Mouse (Mus musculus) lung, embryonic 14.5 days (tissue): ENCODE measurements around the gene 4931406P16Rik. TPM values are rescaled to one million over a fixed set of nuclear protein-coding genes. Genes with fewer than 3 reads are reported as not detected.

Source experiments
- ATAC-seq: fragments of 200-750 bp; cut with Nextera tagmentation; 2 replicates; pipeline ENCODE4 v1.8.0; 2017; ENCODE audit warnings: mild to moderate bottlenecking, moderate TSS enrichment, moderate library complexity; ENCODE audit not compliant: insufficient read depth
- DNase-seq: peaks from one replicate; pipeline ENCODE4 v3.0.0-alpha.2; 2015
- H3K27ac ChIP-seq: fragments of 300-500 bp; sonication (generic); 2 replicates; pipeline ENCODE4 v1.5.1; 2014; ENCODE audit warnings: low read depth, mild to moderate bottlenecking, moderate library complexity
- H3K27me3 ChIP-seq: fragments of 300-500 bp; sonication (generic); 2 replicates; pipeline ENCODE4 v1.6.1; 2014; ENCODE audit warnings: low read length, control low read depth; ENCODE audit not compliant: insufficient read depth
- H3K36me3 ChIP-seq: fragments of 300-500 bp; sonication (generic); 2 replicates; pipeline ENCODE4 v1.6.1; 2014; ENCODE audit warnings: control low read depth; ENCODE audit not compliant: insufficient read depth
- H3K4me1 ChIP-seq: fragments of 300-500 bp; sonication (generic); 2 replicates; pipeline ENCODE4 v1.6.1; 2014; ENCODE audit warnings: antibody characterized with exemption, control low read depth; ENCODE audit not compliant: insufficient read depth
- H3K4me2 ChIP-seq: fragments of 300-500 bp; sonication (generic); 2 replicates; pipeline ENCODE4 v1.6.1; 2014; ENCODE audit warnings: mild to moderate bottlenecking
- H3K4me3 ChIP-seq: fragments of 300-500 bp; sonication (generic); 2 replicates; pipeline ENCODE4 v1.5.1; 2014; ENCODE audit warnings: low read depth, low read length
- H3K9ac ChIP-seq: fragments of 300-500 bp; sonication (generic); 2 replicates; pipeline ENCODE4 v1.6.1; 2014
- H3K9me3 ChIP-seq: fragments of 300-500 bp; sonication (generic); 2 replicates; pipeline ENCODE4 v1.6.1; 2016; ENCODE audit warnings: low read depth, low read length, control low read depth
- CTCF ChIP-seq: IDR thresholded peaks from 2 replicates; pipeline ENCODE4 v1.5.1; 2016; ENCODE audit warnings: antibody characterized with exemption, low read depth
- WGBS: fragments of 180-500 bp; shearing (Covaris S2); extraction: QIAGEN DNeasy Blood & Tissue Kit; methylation state at CpG from one replicate; pipeline ENCODE4 v1.1.7; 2014; 5-methylcytosine and 5-hydroxymethylcytosine counted together
- polyA plus RNA-seq: library from polyadenylated mRNA; unstranded; fragments of >200 nt; fragmentation: Nextera tagmentation; extraction: Ambion mirVana; gene quantifications from 2 replicates; pipeline ENCODE4 v1.2.1, GENCODE M21; 2014

4931406P16Rik gene
- 54.7 and 59.2 TPM in 2 replicates for polyA plus RNA-seq

DNA sequence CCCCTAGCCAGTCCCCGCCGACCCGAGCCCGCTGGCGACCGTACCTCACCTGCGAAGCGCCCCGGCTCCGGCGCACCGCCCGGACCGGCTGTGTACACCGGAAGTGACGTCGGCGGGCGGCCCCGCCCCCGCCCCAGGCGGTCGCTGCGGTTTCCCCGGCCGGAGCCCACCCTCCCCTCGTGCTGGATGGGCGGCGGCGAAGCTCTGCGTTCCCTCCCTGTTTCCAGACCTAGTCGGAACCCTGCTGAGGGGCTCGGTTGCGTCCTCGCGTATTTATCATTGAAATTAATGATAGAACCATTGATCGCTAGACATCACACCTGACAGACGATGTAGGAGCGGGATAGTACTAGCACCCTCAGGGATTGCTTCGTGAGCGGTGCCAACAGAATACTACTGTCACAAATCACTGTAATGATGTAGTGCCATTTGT is at the start of gene 4931406P16Rik:
TSS of gene 4931406P16Rik (minus strand) at position 109 of the 433 bp plus-strand sequence.
- DNase-seq (peak; percentile 92), ATAC-seq (peak; percentile 92)
- Histone ChIP-seq H3K4me2 (peak within 1 kb of the TSS; percentile 81), H3K27me3 (no peaks in the 10 kb centered on the region), H3K4me1 (peaks cover 7% of the 10 kb centered on the region; the same call in 1 of the 2 replicates), H3K4me3 (peak within 1 kb of the TSS; percentile 90), H3K9ac (peak within 1 kb of the TSS; percentile 94), H3K27ac (peak within 1 kb of the TSS; percentile 93), H3K9me3 (no peaks in the 10 kb centered on the region), H3K36me3 (no peaks in the 10 kb centered on the region)
- no peak for TF ChIP-seq CTCF
- 1% methylated on average over 41 of the region's 41 CpGs for WGBS

DNA sequence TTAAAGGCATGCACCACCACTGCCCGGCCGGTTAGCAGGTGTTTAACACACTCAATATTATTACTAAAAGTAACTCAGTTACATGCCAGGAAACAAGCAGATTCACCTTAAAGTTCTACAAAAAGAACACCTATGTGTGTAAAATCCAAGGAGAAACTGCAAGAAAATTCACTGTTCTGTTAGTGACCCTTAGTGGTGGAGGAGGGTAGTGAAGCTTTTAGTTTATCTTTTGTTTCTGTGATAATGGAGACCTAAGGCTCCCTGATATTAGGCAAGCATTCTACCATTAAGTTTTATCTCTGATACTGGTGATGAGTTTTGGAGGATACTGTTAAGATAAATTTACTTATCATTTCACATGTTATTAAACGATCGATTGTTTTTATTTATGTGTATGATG is 42.3 kb upstream of the 4931406P16Rik start:
- 91% methylated on average over 4 of the region's 4 CpGs for WGBS

DNA sequence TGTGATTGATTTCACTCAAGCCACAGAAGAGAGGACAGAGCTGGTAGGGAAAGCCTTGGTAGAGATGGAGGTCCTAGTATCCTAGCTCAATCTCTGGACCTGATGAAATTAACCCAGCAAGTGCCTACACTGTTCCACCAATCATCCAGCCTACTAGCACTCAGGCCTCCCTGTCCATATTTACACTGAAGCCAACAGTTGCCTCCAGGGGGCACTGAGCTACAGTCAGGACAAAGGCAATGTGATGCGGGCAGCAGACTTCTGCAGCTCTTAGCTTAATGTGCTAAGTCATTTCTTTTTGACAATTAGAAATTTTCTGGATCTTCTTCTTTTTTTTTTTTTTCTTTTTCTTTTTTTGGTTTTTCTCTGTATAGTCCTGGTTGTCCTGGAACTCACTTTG is 38.6 kb upstream of the 4931406P16Rik start:
- H3K36me3 ChIP-seq = peaks cover 98% of the 10 kb centered on the region
- WGBS = 92% methylated on average over 1 of the region's 1 CpGs
- no peaks in the 10 kb centered on the region for H3K27me3 ChIP-seq
- no peak overlapping the region for H3K9ac ChIP-seq
- ATAC-seq (no peak), DNase-seq (peak; percentile 55)
- no peak overlapping the region for H3K27ac ChIP-seq
- no peak overlapping the region for H3K4me3 ChIP-seq
- H3K9me3 ChIP-seq = no peaks in the 10 kb centered on the region
- no peak overlapping the region for H3K4me2 ChIP-seq
- H3K4me1 ChIP-seq = no peaks in the 10 kb centered on the region
- peak; percentile 44 for TF ChIP-seq CTCF

More for the DNA sequence above, 42.3 kb upstream of the 4931406P16Rik start:
- H3K4me3 ChIP-seq = no peak overlapping the region
- H3K4me2 ChIP-seq = no peak overlapping the region
- peak; percentile 57 for TF ChIP-seq CTCF
- no peaks in the 10 kb centered on the region for H3K9me3 ChIP-seq
- no peaks in the 10 kb centered on the region for H3K4me1 ChIP-seq
- peak; percentile 55 for DNase-seq
- H3K27me3 ChIP-seq = no peaks in the 10 kb centered on the region
- ATAC-seq = no peak
- no peak overlapping the region for H3K27ac ChIP-seq
- H3K9ac ChIP-seq = no peak overlapping the region
- H3K36me3 ChIP-seq = peaks cover 75% of the 10 kb centered on the region

- WGBS = 91% methylated on average over 5 of the region's 5 CpGs
- H3K4me2 ChIP-seq = no peak overlapping the region
- TF ChIP-seq CTCF = no peak
- no peak overlapping the region for H3K9ac ChIP-seq
- H3K27me3 ChIP-seq = no peaks in the 10 kb centered on the region
- H3K4me1 ChIP-seq = no peaks in the 10 kb centered on the region
- H3K9me3 ChIP-seq = no peaks in the 10 kb centered on the region
- no peak overlapping the region for H3K27ac ChIP-seq
- H3K36me3 ChIP-seq = peaks cover 99% of the 10 kb centered on the region
- DNase-seq (no peak), ATAC-seq (no peak)
- H3K4me3 ChIP-seq = no peak overlapping the region
Observed at GRCm38 (mm10) chr7:34350166-34350565, 36.8 kb upstream of the 4931406P16Rik start.

DNA sequence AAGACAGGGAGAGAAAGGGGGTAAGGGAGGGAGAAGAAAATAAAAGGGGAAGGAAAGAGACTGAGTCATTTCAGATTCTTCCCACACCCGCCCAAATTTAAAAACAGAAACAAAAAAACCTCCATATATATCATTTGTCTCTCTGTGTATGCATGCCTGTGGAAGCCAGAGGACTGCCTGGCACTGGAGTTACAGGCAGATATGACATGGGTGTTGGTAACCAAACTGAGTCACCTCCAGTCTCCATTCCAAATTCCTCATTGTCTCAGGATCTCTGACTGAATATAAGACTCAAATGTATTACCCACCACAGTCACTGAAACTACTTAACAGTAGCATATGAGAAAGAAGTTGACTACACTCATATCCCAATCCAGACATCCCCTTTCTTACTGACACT is 34.7 kb upstream of the 4931406P16Rik start:
- ATAC-seq (no peak), DNase-seq (no peak)
- Histone ChIP-seq H3K9me3 (no peaks in the 10 kb centered on the region), H3K27me3 (no peaks in the 10 kb centered on the region), H3K4me2 (no peak overlapping the region), H3K27ac (no peak overlapping the region), H3K36me3 (peaks cover 98% of the 10 kb centered on the region), H3K4me1 (no peaks in the 10 kb centered on the region), H3K4me3 (no peak overlapping the region), H3K9ac (no peak overlapping the region)
- WGBS = 82% methylated on average over 1 of the region's 1 CpGs
- TF ChIP-seq CTCF = no peak

DNA sequence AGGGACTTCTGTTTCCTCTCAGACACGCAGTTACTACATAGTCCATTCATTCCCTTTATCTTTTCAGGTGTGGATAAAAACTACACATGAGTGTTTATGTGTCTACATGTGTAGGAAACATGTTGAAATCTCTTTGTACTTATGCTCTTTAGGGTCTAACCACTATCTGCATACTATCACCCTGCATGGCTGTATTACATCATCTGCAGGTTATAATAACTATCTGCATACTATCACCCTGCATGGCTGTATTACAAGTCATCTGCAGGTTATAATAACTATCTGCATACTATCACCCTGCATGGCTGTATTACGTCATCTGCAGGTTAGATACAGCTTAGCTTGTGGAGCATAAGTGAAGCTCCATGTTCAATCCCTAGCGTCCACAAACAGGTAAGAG is 33.7 kb upstream of the 4931406P16Rik start:
- TF ChIP-seq CTCF = no peak
- H3K27me3 ChIP-seq = no peaks in the 10 kb centered on the region
- no peaks in the 10 kb centered on the region for H3K9me3 ChIP-seq
- DNase-seq = no peak
- H3K4me1 ChIP-seq = no peaks in the 10 kb centered on the region
- ATAC-seq = no peak
- H3K27ac ChIP-seq = no peak overlapping the region
- peaks cover 98% of the 10 kb centered on the region for H3K36me3 ChIP-seq
- H3K9ac ChIP-seq = no peak overlapping the region
- 90% methylated on average over 3 of the region's 3 CpGs for WGBS
- no peak overlapping the region for H3K4me2 ChIP-seq
- no peak overlapping the region for H3K4me3 ChIP-seq

DNA sequence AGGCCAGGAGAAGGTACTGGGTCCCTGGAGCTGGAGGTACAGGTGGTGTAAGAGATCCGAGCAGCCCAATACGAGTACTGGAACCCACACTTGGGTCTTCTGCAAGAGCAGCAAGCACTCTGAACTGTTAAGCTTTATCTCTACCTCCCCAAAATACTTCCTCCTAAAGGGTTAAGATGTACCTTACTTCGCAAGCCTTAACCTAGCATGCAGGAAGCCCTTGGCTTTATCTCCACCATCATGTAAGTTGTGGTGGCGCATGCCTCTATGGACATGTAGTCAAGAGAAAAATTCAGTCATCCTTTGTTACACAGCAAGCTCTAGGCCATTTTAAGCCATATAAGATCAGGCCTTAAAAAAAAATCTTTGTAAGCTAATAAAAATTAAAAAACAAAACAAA is 33.2 kb upstream of the 4931406P16Rik start:
- no peak for TF ChIP-seq CTCF
- 90% methylated on average over 4 of the region's 4 CpGs for WGBS
- Histone ChIP-seq H3K9me3 (no peaks in the 10 kb centered on the region), H3K4me1 (no peaks in the 10 kb centered on the region), H3K27me3 (no peaks in the 10 kb centered on the region), H3K9ac (no peak overlapping the region), H3K4me2 (no peak overlapping the region), H3K36me3 (peaks cover 97% of the 10 kb centered on the region), H3K27ac (no peak overlapping the region), H3K4me3 (no peak overlapping the region)
- DNase-seq (no peak), ATAC-seq (no peak)
